Mouse (Mus musculus) small intestine, adult 2 months (tissue): ENCODE results near the gene Ak5.

Source experiments
- CTCF ChIP-seq: fragments of 200-500 bp; IDR thresholded peaks from 2 replicates; pipeline ENCODE4 v1.5.1; 2012; ENCODE audit warnings: low read depth, mild to moderate bottlenecking, control low read depth, inconsistent platforms, low read length, moderate library complexity, mixed read lengths; ENCODE audit not compliant: insufficient replicate concordance, insufficient read length; ENCODE audit errors: extremely low read depth
- POLR2A ChIP-seq: fragments of 200-500 bp; IDR thresholded peaks from 2 replicates; pipeline ENCODE4 v1.6.1; 2012; ENCODE audit warnings: low read depth, mild to moderate bottlenecking, control low read depth, inconsistent platforms, low read length, moderate library complexity

GRCm38 (mm10) chr3:152526721-152527120 lies 141.4 kb downstream of the Ak5 start:
- no peak for TF ChIP-seq POLR2A
- no peak for TF ChIP-seq CTCF
